In genomic region chr19:12994714-12995113, GRCm38 (mm10) we compare ENCODE assay signal across 19 mouse cellular contexts. TPM values are rescaled to one million over a fixed set of nuclear protein-coding genes. Genes with fewer than 3 reads are reported as not detected.
DNase-seq lines count a peak whose midpoint lies in the region.
"Had no signal": no experiment of that assay in that cellular context is flagged by ENCODE, and none has a peak within 500 bp of the region (broad histone marks: within the 10 kb centered on the region; RNA-seq: fewer than 3 reads in every experiment).

Gene Olfr1451 (plus strand): TSS chr19:12995014.

- DNase-seq in heart, adult 11 months = peak; percentile 1
- no peak for DNase-seq in heart, embryonic 10.5 days (ENCODE audit: low spot score)
- DNase-seq: adrenal gland, adult 2 months; adrenal gland, adult 8-10 months; adrenal gland, postnatal 10 days; adrenal gland, postnatal 14 days; adrenal gland, postnatal 25 days; adrenal gland, postnatal 36 days; B cell, adult 2 months; cerebellum, adult 11 months; cerebellum, adult 11-12 months; cerebellum, adult 18-20 months; cerebellum, adult 2 months had no signal

- peaks cover 10% of the 10 kb centered on the region for H3K9me3 ChIP-seq in heart, embryonic 10.5 days
- H3K9me3 ChIP-seq: G1E had no signal

- H3K4me1 ChIP-seq in heart, embryonic 10.5 days = no peaks in the 10 kb centered on the region

- 65% methylated on average over 2 of the region's 2 CpGs for WGBS in heart, embryonic 10.5 days

- H3K4me3 ChIP-seq in heart, embryonic 10.5 days = no peak within 1 kb of the TSS

- H3K27me3 ChIP-seq in heart, embryonic 10.5 days (ENCODE audit: insufficient read depth, poor library complexity, severe bottlenecking) = no peaks in the 10 kb centered on the region
- H3K27me3 ChIP-seq: CH12.LX, Patski had no signal

- no peak within 1 kb of the TSS for H3K27ac ChIP-seq in heart, embryonic 10.5 days

- H3K36me3 ChIP-seq in heart, embryonic 10.5 days = no peaks in the 10 kb centered on the region
- H3K36me3 ChIP-seq: G1E had no signal

RNA-seq across cellular contexts. Expression of gene Olfr1451, which starts in this region (rescaled TPM):
- polyA plus RNA-seq in heart, embryonic 10.5 days (2016; fragmentation: Nextera tagmentation; extraction: Ambion mirVana) = not detected in 2 replicates
- polyA plus RNA-seq: activated CD4-positive, CD25-positive, alpha-beta regulatory T cell, adult 4 months; adrenal gland, adult 2 months; brain, embryonic 14.5 days; C2C12; cerebellum, adult 2 months; G1E; Patski had no signal
